Mouse (Mus musculus) heart, adult 2 months (tissue): Measurements from ENCODE around the gene Tmem207.

Experiments
- CTCF ChIP-seq: fragments of 200-600 bp; IDR thresholded peaks from 2 replicates; pipeline ENCODE4 v1.8.1; 2022; ENCODE audit warnings: antibody characterized with exemption, mild to moderate bottlenecking, moderate library complexity
- EP300 ChIP-seq: fragments of 200-500 bp; IDR thresholded peaks from 2 replicates; pipeline ENCODE4 v1.6.1; 2011; ENCODE audit warnings: low read depth, low read length, control low read depth; ENCODE audit not compliant: insufficient read depth
- POLR2A ChIP-seq: fragments of 200-500 bp; IDR thresholded peaks from 2 replicates; pipeline ENCODE4 v1.6.1; 2011; ENCODE audit warnings: mild to moderate bottlenecking, low read depth, low read length, control low read depth; ENCODE audit not compliant: insufficient read depth

GRCm38 (mm10) chr16:26519596-26519995 lies 7.0 kb downstream of the Tmem207 start:
- no peak for TF ChIP-seq POLR2A
- TF ChIP-seq CTCF = peak; percentile 61
- TF ChIP-seq EP300 = no peak
